Mouse (Mus musculus) heart, postnatal 25 days (tissue): Measurements from ENCODE around the gene Foxj3. TPM values are rescaled to one million over a fixed set of nuclear protein-coding genes. Genes with fewer than 3 reads are reported as not detected.

Source experiments
- DNase-seq: peaks from one replicate; pipeline ENCODE4 v3.0.0; 2022; ENCODE audit warnings: low spot score
- intact Hi-C: fragments of 180-260 bp; cut with DNase I; formaldehyde crosslinking; loops from one replicate; pipeline ENCODE4 v1.15.1; 2025
- total RNA-seq, 2 experiments: library from RNA; stranded (reverse); gene quantifications; 2 replicates each; pipeline ENCODE4 v1.2.3; 2021

The Foxj3 gene
- total RNA-seq, 2 experiments from 2014 or later, result 30.6 to 34.9 TPM

GRCm38 (mm10) chr4:119668596-119668995 is 131.8 kb downstream of the Foxj3 start:
- DNase-seq, result no peak
- intact Hi-C loops, result loop anchor here (5.0 kb wide), 1 partner anchor 421 kb away; no protein-coding TSS in a partner anchor

DNA sequence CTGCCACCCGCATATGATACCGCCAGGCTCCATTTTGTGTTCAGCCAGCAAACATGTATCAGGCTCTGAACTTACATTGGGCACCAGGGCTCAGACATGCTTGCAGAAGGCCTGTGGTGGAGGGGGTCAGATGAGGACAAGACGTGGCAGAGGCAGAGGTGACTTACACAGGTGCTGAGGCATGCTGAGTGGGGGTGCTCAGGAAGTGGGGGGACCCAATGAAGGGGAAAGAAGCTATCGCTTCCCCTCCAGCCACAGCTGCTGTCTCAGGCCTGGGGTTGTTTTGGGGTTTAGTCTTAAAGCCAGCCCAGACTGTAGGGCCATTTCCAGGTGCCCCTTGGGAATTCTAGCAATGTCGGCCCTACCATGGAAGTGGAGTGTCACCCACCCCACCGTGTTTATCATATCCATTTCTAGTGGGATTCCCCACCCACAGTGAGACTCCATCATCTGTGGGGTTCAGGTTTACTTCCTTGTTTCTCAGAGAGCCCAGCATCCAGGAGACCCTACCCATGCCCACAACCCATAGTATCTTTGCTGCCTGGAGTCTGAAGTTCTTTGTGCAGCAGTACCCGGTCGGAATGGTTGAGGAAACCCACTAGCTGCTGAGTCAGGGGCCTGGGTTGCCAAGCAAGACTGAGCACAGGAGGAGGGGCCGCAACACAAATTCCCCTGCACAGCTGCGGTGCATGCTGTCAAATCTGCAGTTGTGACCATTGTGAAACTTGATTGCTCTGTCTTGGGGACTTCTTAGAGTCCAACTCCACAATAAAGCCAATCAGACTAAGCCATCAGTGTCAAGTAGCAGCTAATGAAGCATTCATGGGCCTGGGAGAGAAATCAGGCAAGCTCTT is 132.8 kb downstream of the Foxj3 start:
- DNase-seq, result no peak
- intact Hi-C loops, result loop anchor here (5.0 kb wide), 1 partner anchor 422 kb away; no protein-coding TSS in a partner anchor

DNA sequence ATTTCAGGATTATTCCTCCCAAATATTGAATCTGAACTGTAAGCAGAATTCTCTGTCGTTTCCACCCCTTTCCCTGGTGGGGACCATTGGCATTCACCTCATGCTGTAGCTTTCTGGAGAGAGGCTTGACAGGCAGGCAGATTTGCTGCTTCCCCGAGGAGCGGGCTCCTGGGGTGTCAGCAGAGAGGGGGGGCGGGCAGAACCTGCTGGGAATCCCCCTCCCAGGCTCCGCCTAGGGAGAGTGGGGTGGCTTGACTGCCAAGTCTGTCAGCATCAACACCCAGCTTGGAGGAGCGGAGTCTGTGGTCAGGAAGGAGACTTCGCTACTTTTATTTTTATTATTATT is 133.4 kb downstream of the Foxj3 start:
- DNase-seq, result no peak
- intact Hi-C loops, result no loop called here

GRCm38 (mm10) chr4:119670736-119671135 is 133.9 kb downstream of the Foxj3 start:
- no peak for DNase-seq
- intact Hi-C loops, result no loop called here

- DNase-seq, result no peak
- intact Hi-C loops, result no loop called here
Measured at GRCm38 (mm10) chr4:119671164-119671563, 134.4 kb downstream of the Foxj3 start.

- no peak for DNase-seq
- intact Hi-C loops, result no loop called here
Measured at GRCm38 (mm10) chr4:119672685-119673084, 135.9 kb downstream of the Foxj3 start.

Other genes with a start within 250 kb of the Foxj3 start
- gene Ybx1, start 242.4 kb upstream of the Foxj3 start, total RNA-seq, result 100 to 1,000 TPM; 786 to 800 TPM
- gene Ppih, start 216.5 kb upstream of the Foxj3 start, total RNA-seq, result 10 to 100 TPM; 10.3 to 11.1 TPM
- gene Ccdc30, start 121.5 kb upstream of the Foxj3 start, total RNA-seq, result under 1 TPM in 1 of 2 experiments, not detected in 1; 0.34 TPM
- 1 to 10 TPM; 8.9 TPM for gene Ppcs, start 114.6 kb upstream of the Foxj3 start, total RNA-seq
- gene Zmynd12, start 114.2 kb upstream of the Foxj3 start, total RNA-seq, result not detected
- under 1 TPM; 0.31 to 0.67 TPM for gene Rimkla, start 44.4 kb upstream of the Foxj3 start, total RNA-seq
- 1 to 10 TPM; 5.4 to 5.5 TPM for gene Frg2f1, start 2.5 kb downstream of the Foxj3 start, total RNA-seq
- gene Guca2a, start 100.7 kb downstream of the Foxj3 start, total RNA-seq, result not detected
- not detected for gene Guca2b, start 122.0 kb downstream of the Foxj3 start, total RNA-seq
- gene Hivep3, start 196.8 kb downstream of the Foxj3 start, total RNA-seq, result 1 to 10 TPM; 5.1 to 5.2 TPM